Mouse (Mus musculus): ENCODE results near the gene Mep1a. TPM values are rescaled to one million over a fixed set of nuclear protein-coding genes. Genes with fewer than 3 reads are reported as not detected.
A peak's percentile ranks its signal among the peaks of the same experiment; 100 is the strongest.
"Not testable (repeated sequence)": the region's sequence is repeated elsewhere in the genome, so short reads cannot be mapped to it uniquely, and the experiment has no call there.

The Mep1a gene
- polyA plus RNA-seq (2015; fragmentation: Nextera tagmentation; extraction: Ambion mirVana), result 0.11 TPM in 1 of 2 replicates, not detected in the other

GRCm38 (mm10) chr17:43502592-43502991 lies at the start of gene Mep1a:
Mep1a (minus strand) TSS chr17:43502812.
- Histone ChIP-seq H3K36me3 (ENCODE audit: control insufficient read depth, insufficient read depth) (no peaks in the 10 kb centered on the region), H3K4me3 (replicated peaks; ENCODE audit: low read length) (no peak within 1 kb of the TSS), H3K4me2 (ENCODE audit: low read length) (no peak within 1 kb of the TSS), H3K9me3 (ENCODE audit: control insufficient read depth, low read length) (no peaks in the 10 kb centered on the region), H3K27ac (ENCODE audit: low read length) (no peak within 1 kb of the TSS), H3K9ac (replicated peaks; ENCODE audit: low read depth, low read length) (no peak within 1 kb of the TSS), H3K27me3 (replicated peaks; ENCODE audit: control insufficient read depth, insufficient read depth, low read length) (no peaks in the 10 kb centered on the region), H3K4me1 (replicated peaks; ENCODE audit: control insufficient read depth, insufficient read depth, low read length) (no peaks in the 10 kb centered on the region)
- no peak for ATAC-seq
- 82% methylated on average over 9 of the region's 9 CpGs for WGBS

- Histone ChIP-seq H3K4me3 (replicated peaks; ENCODE audit: low read length) (no peak overlapping the region), H3K36me3 (ENCODE audit: control insufficient read depth, insufficient read depth) (no peaks in the 10 kb centered on the region), H3K4me1 (replicated peaks; ENCODE audit: control insufficient read depth, insufficient read depth, low read length) (no peaks in the 10 kb centered on the region), H3K27ac (ENCODE audit: low read length) (no peak overlapping the region), H3K27me3 (replicated peaks; ENCODE audit: control insufficient read depth, insufficient read depth, low read length) (no peaks in the 10 kb centered on the region), H3K4me2 (ENCODE audit: low read length) (no peak overlapping the region), H3K9me3 (ENCODE audit: control insufficient read depth, low read length) (no peaks in the 10 kb centered on the region), H3K9ac (replicated peaks; ENCODE audit: low read depth, low read length) (no peak overlapping the region)
- WGBS, result 39% methylated on average over 3 of the region's 3 CpGs
- ATAC-seq, result no peak
Observed at GRCm38 (mm10) chr17:43551122-43551630, 48.6 kb upstream of the Mep1a start.

- H3K4me1 ChIP-seq (replicated peaks; ENCODE audit: control insufficient read depth, insufficient read depth, low read length), result no peaks in the 10 kb centered on the region
- H3K9me3 ChIP-seq (ENCODE audit: control insufficient read depth, low read length), result no peaks in the 10 kb centered on the region
- no peak overlapping the region for H3K27ac ChIP-seq (ENCODE audit: low read length)
- 88% methylated on average over 4 of the region's 4 CpGs for WGBS
- H3K4me2 ChIP-seq (ENCODE audit: low read length), result no peak overlapping the region
- no peak overlapping the region for H3K4me3 ChIP-seq (replicated peaks; ENCODE audit: low read length)
- H3K36me3 ChIP-seq (ENCODE audit: control insufficient read depth, insufficient read depth), result no peaks in the 10 kb centered on the region
- no peaks in the 10 kb centered on the region for H3K27me3 ChIP-seq (replicated peaks; ENCODE audit: control insufficient read depth, insufficient read depth, low read length)
- no peak overlapping the region for H3K9ac ChIP-seq (replicated peaks; ENCODE audit: low read depth, low read length)
- no peak for ATAC-seq
Observed at GRCm38 (mm10) chr17:43544040-43544439, 41.4 kb upstream of the Mep1a start.

GRCm38 (mm10) chr17:43543539-43543938 lies 40.9 kb upstream of the Mep1a start, which contains the start of gene Ankrd66:
Ankrd66 (minus strand) TSS chr17:43543639.
- H3K27ac ChIP-seq (ENCODE audit: low read length), result no peak within 1 kb of the TSS
- no peaks in the 10 kb centered on the region for H3K36me3 ChIP-seq (ENCODE audit: control insufficient read depth, insufficient read depth)
- 96% methylated on average over 1 of the region's 1 CpGs for WGBS
- H3K4me2 ChIP-seq (ENCODE audit: low read length), result no peak within 1 kb of the TSS
- no peak within 1 kb of the TSS for H3K4me3 ChIP-seq (replicated peaks; ENCODE audit: low read length)
- no peaks in the 10 kb centered on the region for H3K9me3 ChIP-seq (ENCODE audit: control insufficient read depth, low read length)
- ATAC-seq, result no peak
- H3K27me3 ChIP-seq (replicated peaks; ENCODE audit: control insufficient read depth, insufficient read depth, low read length), result no peaks in the 10 kb centered on the region
- H3K4me1 ChIP-seq (replicated peaks; ENCODE audit: control insufficient read depth, insufficient read depth, low read length), result no peaks in the 10 kb centered on the region
- H3K9ac ChIP-seq (replicated peaks; ENCODE audit: low read depth, low read length), result no peak within 1 kb of the TSS

GRCm38 (mm10) chr17:43538767-43539166 lies 36.2 kb upstream of the Mep1a start:
- 99% methylated on average over 3 of the region's 3 CpGs for WGBS

GRCm38 (mm10) chr17:43536841-43537240 lies 34.2 kb upstream of the Mep1a start:
- ATAC-seq; H3K4me2 ChIP-seq (ENCODE audit: low read length): not testable (repeated sequence)
- 87% methylated on average over 6 of the region's 6 CpGs for WGBS

More at GRCm38 (mm10) chr17:43538767-43539166, 36.2 kb upstream of the Mep1a start:
- H3K27ac ChIP-seq (ENCODE audit: low read length), result no peak overlapping the region
- no peak overlapping the region for H3K4me3 ChIP-seq (replicated peaks; ENCODE audit: low read length)
- no peaks in the 10 kb centered on the region for H3K27me3 ChIP-seq (replicated peaks; ENCODE audit: control insufficient read depth, insufficient read depth, low read length)
- H3K36me3 ChIP-seq (ENCODE audit: control insufficient read depth, insufficient read depth), result no peaks in the 10 kb centered on the region
- no peak overlapping the region for H3K4me2 ChIP-seq (ENCODE audit: low read length)
- no peaks in the 10 kb centered on the region for H3K9me3 ChIP-seq (ENCODE audit: control insufficient read depth, low read length)
- ATAC-seq, result no peak
- 0 out of 2 replicates have a peak, but pooled peaks cover 9% of the 10 kb centered on the region for H3K4me1 ChIP-seq (replicated peaks; ENCODE audit: control insufficient read depth, insufficient read depth, low read length)
- H3K9ac ChIP-seq (replicated peaks; ENCODE audit: low read depth, low read length), result no peak overlapping the region

GRCm38 (mm10) chr17:43534362-43535222 lies 32.0 kb upstream of the Mep1a start:
- Histone ChIP-seq H3K27ac (ENCODE audit: low read length) (no peak overlapping the region), H3K27me3 (replicated peaks; ENCODE audit: control insufficient read depth, insufficient read depth, low read length) (no peaks in the 10 kb centered on the region), H3K9me3 (ENCODE audit: control insufficient read depth, low read length) (no peaks in the 10 kb centered on the region), H3K4me1 (replicated peaks; ENCODE audit: control insufficient read depth, insufficient read depth, low read length) (0 out of 2 replicates have a peak, but pooled peaks cover 9% of the 10 kb centered on the region), H3K36me3 (ENCODE audit: control insufficient read depth, insufficient read depth) (no peaks in the 10 kb centered on the region), H3K4me2 (ENCODE audit: low read length) (peak overlapping the region; percentile 42), H3K4me3 (replicated peaks; ENCODE audit: low read length) (peak overlapping the region; percentile 2; the same call in 1 of the 2 replicates), H3K9ac (replicated peaks; ENCODE audit: low read depth, low read length) (no peak overlapping the region)
- 4% methylated on average over 23 of the region's 23 CpGs for WGBS
- peak; percentile 92 for ATAC-seq

More at GRCm38 (mm10) chr17:43536841-43537240, 34.2 kb upstream of the Mep1a start:
- H3K9ac ChIP-seq (replicated peaks; ENCODE audit: low read depth, low read length); H3K4me3 ChIP-seq (replicated peaks; ENCODE audit: low read length); H3K27me3 ChIP-seq (replicated peaks; ENCODE audit: control insufficient read depth, insufficient read depth, low read length); H3K36me3 ChIP-seq (ENCODE audit: control insufficient read depth, insufficient read depth); H3K4me1 ChIP-seq (replicated peaks; ENCODE audit: control insufficient read depth, insufficient read depth, low read length); H3K9me3 ChIP-seq (ENCODE audit: control insufficient read depth, low read length); H3K27ac ChIP-seq (ENCODE audit: low read length): not testable (repeated sequence)

- Histone ChIP-seq H3K36me3 (ENCODE audit: control insufficient read depth, insufficient read depth) (no peaks in the 10 kb centered on the region), H3K4me2 (ENCODE audit: low read length) (no peak overlapping the region), H3K27ac (ENCODE audit: low read length) (no peak overlapping the region), H3K9ac (replicated peaks; ENCODE audit: low read depth, low read length) (no peak overlapping the region), H3K4me3 (replicated peaks; ENCODE audit: low read length) (no peak overlapping the region), H3K9me3 (ENCODE audit: control insufficient read depth, low read length) (no peaks in the 10 kb centered on the region), H3K4me1 (replicated peaks; ENCODE audit: control insufficient read depth, insufficient read depth, low read length) (0 out of 2 replicates have a peak, but pooled peaks cover 9% of the 10 kb centered on the region), H3K27me3 (replicated peaks; ENCODE audit: control insufficient read depth, insufficient read depth, low read length) (no peaks in the 10 kb centered on the region)
- no peak for ATAC-seq
- WGBS, result 93% methylated on average over 4 of the region's 4 CpGs
Observed at GRCm38 (mm10) chr17:43531192-43531591, 28.6 kb upstream of the Mep1a start.

GRCm38 (mm10) chr17:43530507-43530906 lies 27.9 kb upstream of the Mep1a start:
- 61% methylated on average over 2 of the region's 2 CpGs for whole genome bisulfite sequencing
- Histone ChIP-seq H3K27me3 (replicated peaks; ENCODE audit: control insufficient read depth, insufficient read depth, low read length) (no peaks in the 10 kb centered on the region), H3K4me1 (replicated peaks; ENCODE audit: control insufficient read depth, insufficient read depth, low read length) (0 out of 2 replicates have a peak, but pooled peaks cover 9% of the 10 kb centered on the region), H3K27ac (ENCODE audit: low read length) (no peak overlapping the region), H3K36me3 (ENCODE audit: control insufficient read depth, insufficient read depth) (no peaks in the 10 kb centered on the region), H3K4me3 (replicated peaks; ENCODE audit: low read length) (no peak overlapping the region), H3K4me2 (ENCODE audit: low read length) (no peak overlapping the region), H3K9ac (replicated peaks; ENCODE audit: low read depth, low read length) (no peak overlapping the region), H3K9me3 (ENCODE audit: control insufficient read depth, low read length) (no peaks in the 10 kb centered on the region)
- ATAC-seq, result no peak

Data from forebrain, embryonic 16.5 days (tissue).